Mouse (Mus musculus): ENCODE measurements around the gene Uck1. TPM values are rescaled to one million over a fixed set of nuclear protein-coding genes. Genes with fewer than 3 reads are reported as not detected.

Uck1 gene
- total RNA-seq, 2 experiments from 2014 or later = 50.1 to 52.6 TPM

- intact Hi-C loops (cut with DNase I) = no loop called here
These were observed 22.3 kb upstream of the Uck1 start for GRCm38 (mm10) chr2:32282289-32282688.

DNA sequence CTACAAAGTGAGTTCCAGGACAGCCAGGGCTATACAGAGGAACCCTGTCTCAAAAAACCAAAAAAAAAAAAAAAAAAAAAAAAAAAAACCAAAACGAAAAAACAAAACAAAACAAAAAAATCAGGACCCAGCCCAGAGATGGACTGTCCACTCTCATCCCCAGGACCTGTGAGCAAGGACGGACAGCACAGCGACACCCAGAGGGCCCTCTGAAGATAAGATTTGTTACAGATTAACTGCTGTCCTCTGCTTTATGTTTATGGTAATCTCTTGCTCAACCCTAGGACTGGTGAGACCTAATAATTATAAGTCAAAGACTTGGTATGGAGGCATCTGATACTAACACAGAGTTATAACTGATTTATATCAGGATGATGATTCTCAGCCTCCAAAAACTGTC lies 15.9 kb upstream of the Uck1 start:
- no peak for DNase-seq (ENCODE audit: low spot score in 2 of 2)
- intact Hi-C loops (cut with DNase I) = no loop called here

More at GRCm38 (mm10) chr2:32282289-32282688, 22.3 kb upstream of the Uck1 start:
- DNase-seq (ENCODE audit: low spot score in 2 of 2) = no peak

- intact Hi-C loops (cut with DNase I) = no loop called here
- DNase-seq (ENCODE audit: low spot score in 2 of 2) = no peak
These were observed 676 bp upstream of the Uck1 start for GRCm38 (mm10) chr2:32260635-32261034.

DNA sequence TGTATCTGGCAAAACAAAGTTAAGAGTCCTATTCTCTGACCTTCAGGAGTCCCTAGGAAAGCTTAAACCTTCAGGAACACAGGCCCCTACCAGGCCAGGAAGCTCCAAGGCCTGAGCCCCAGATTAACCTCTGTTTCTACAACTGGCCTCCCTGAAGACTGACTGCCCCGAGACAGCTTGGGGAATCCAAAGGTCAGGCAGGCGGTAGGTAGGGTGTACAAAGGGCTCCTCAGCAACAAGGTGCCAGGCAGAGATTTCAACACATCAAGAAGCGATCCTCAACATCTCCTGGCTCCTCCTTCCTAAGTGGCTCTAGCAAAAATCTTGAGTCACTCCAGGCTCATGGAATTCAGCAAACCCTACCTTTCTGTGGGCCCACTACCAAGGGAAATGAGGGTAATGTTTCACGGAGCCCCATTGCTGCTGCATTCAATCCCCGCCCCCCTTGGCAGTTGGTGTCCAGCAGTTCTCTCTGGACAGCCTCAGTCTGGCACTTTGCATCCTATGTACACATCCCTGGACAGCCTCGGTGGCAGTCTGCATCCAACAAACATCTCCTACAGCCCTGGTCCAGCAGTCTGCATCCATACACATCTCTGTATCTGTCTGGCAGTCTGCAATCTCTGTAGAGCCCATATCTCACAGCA lies 949 bp downstream of the Uck1 start:
- intact Hi-C loops (cut with DNase I) = no loop called here
- no peak for DNase-seq (ENCODE audit: low spot score in 2 of 2)

DNA sequence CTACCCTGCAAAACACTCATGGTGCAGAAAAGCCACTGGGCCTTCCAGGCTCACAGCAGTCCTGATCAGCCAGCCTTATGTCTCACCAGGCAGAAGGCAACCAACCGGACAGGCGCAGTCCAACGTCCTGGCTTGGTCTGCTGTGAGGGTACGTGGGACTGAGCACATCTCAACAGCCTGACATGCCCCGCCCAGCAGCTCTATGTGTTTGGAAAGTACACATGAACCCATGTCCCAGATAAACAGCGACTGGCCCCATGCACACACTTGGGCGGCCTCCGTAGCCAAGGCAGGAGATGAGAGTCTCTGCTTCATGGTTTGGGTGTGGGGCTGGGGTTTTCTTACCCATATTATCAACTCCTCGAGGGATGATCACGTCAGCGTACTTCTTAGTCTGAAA lies 3.7 kb downstream of the Uck1 start:
- no peak for DNase-seq (ENCODE audit: low spot score in 2 of 2)
- intact Hi-C loops (cut with DNase I) = no loop called here

DNA sequence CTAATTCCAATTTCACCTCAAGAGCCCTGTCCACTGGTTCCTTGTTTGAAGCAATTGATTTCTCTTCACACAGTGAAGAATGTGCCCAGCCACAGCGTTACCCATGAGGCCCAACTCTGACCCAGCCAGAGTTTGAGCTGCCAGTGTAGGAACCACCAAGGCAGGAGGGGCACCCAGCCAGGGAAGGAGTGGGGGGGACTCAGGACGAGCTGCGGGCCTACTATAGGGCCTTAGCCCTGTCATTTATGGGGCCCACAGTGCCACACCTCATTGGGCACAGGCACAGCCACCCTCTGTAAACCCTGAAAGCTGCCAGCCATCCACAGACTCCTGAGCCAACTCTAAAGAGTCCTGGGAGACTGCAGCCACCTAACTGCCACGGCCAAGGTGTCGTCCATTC lies 5.4 kb downstream of the Uck1 start:
- intact Hi-C loops (cut with DNase I) = no loop called here
- DNase-seq (ENCODE audit: low spot score in 2 of 2) = no peak

GRCm38 (mm10) chr2:32253352-32253751 lies 6.6 kb downstream of the Uck1 start:
- no peak for DNase-seq (ENCODE audit: low spot score in 2 of 2)
- intact Hi-C loops (cut with DNase I) = no loop called here

GRCm38 (mm10) chr2:32252658-32253057 lies 7.3 kb downstream of the Uck1 start:
- no peak for DNase-seq (ENCODE audit: low spot score in 2 of 2)
- intact Hi-C loops (cut with DNase I) = no loop called here

- no peak for DNase-seq (ENCODE audit: low spot score in 2 of 2)
- intact Hi-C loops (cut with DNase I) = no loop called here
These were observed 8.0 kb downstream of the Uck1 start for GRCm38 (mm10) chr2:32251791-32252527.

GRCm38 (mm10) chr2:32248377-32249361 lies 11.3 kb downstream of the Uck1 start:
- intact Hi-C loops (cut with DNase I) = no loop called here
- no peak for DNase-seq (ENCODE audit: low spot score in 2 of 2)

- intact Hi-C loops (cut with DNase I) = no loop called here
These were observed 13.2 kb downstream of the Uck1 start for GRCm38 (mm10) chr2:32246741-32247140.

GRCm38 (mm10) chr2:32242986-32243385 lies 17.0 kb downstream of the Uck1 start:
- DNase-seq (ENCODE audit: low spot score in 2 of 2) = no peak

More at GRCm38 (mm10) chr2:32246741-32247140, 13.2 kb downstream of the Uck1 start:
- no peak for DNase-seq (ENCODE audit: low spot score in 2 of 2)

DNA sequence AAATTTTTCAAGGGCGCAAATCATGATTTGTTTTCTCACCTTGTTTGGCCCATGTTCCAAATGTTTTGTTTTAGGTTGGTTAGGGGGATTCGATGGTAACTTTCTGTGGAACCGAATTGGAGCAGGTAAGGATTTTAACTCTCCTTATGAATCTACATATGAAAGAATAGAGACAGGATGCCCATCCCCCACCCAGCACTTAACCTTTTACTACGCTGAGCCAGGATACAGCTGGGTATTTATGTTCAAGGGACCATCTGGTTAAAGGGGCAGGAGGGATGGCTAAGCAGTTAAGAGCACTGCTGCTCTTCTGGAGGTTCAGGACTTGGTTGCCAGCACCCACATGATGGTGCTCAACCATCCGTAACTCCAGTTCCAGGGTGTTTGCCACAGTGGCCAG lies 19.4 kb downstream of the Uck1 start:
- intact Hi-C loops (cut with DNase I) = no loop called here

More at GRCm38 (mm10) chr2:32242986-32243385, 17.0 kb downstream of the Uck1 start:
- intact Hi-C loops (cut with DNase I) = no loop called here

DNA sequence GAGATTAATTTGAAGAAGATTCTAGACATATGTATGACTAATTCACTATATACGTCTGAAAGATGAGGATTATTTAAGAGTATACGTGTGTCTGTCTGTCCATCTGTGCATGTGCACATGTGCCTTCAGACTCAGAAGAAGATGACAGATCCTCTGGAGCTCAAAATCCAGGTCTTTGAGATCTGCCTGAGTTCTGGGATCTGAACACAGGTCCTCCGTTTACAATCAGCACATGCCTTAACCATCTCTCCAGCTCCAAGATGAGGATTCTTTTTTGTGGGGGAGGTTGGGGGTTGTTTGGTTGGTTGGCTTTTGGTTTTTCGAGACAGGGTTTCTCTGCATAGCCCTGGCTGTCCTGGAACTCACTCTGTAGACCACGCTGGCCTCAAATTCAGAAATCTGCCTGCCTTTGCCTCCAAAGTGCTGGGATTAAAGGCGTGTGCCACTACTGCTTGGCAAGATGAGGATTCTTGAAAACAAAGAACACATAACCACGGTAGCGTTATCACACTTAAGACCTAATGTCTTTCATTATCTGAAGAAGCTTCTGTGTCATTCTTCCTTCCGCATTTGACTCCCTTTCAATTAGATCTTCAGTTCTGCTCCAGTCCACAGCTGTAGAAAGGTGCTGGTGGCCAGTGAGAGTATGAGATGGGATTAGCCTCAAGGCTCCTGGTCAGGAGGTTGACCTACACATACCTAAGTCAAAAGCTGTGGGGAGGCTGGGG lies 21.1 kb downstream of the Uck1 start:
- intact Hi-C loops (cut with DNase I) = no loop called here
- DNase-seq (ENCODE audit: low spot score in 2 of 2) = no peak

More for the DNA sequence above, 19.4 kb downstream of the Uck1 start:
- no peak for DNase-seq (ENCODE audit: low spot score in 2 of 2)

DNA sequence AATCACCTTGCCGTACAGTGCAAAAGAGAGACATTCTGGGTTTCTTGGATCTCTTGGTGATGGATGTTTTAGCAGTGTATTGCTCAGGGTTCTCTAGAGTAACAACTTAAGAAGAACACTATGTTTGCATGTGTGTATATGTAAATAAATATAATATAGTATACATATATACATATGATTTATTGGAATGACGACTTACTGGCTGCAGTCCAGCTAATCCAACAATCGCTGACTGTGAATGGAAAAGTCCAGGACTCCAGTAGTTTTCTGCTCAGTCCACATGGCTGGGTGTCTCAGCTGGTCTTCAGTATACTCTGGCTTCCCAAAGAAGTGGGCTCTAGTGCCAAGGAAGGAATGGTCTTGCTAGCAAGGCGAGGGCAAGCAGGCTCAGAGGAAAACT lies 22.4 kb downstream of the Uck1 start:
- no peak for DNase-seq (ENCODE audit: low spot score in 2 of 2)
- intact Hi-C loops (cut with DNase I) = no loop called here

GRCm38 (mm10) chr2:32236760-32237487 lies 23.0 kb downstream of the Uck1 start:
- intact Hi-C loops (cut with DNase I) = no loop called here
- peak in 1 of 2 experiments; percentile 38 for DNase-seq (ENCODE audit: low spot score in 2 of 2)

DNA sequence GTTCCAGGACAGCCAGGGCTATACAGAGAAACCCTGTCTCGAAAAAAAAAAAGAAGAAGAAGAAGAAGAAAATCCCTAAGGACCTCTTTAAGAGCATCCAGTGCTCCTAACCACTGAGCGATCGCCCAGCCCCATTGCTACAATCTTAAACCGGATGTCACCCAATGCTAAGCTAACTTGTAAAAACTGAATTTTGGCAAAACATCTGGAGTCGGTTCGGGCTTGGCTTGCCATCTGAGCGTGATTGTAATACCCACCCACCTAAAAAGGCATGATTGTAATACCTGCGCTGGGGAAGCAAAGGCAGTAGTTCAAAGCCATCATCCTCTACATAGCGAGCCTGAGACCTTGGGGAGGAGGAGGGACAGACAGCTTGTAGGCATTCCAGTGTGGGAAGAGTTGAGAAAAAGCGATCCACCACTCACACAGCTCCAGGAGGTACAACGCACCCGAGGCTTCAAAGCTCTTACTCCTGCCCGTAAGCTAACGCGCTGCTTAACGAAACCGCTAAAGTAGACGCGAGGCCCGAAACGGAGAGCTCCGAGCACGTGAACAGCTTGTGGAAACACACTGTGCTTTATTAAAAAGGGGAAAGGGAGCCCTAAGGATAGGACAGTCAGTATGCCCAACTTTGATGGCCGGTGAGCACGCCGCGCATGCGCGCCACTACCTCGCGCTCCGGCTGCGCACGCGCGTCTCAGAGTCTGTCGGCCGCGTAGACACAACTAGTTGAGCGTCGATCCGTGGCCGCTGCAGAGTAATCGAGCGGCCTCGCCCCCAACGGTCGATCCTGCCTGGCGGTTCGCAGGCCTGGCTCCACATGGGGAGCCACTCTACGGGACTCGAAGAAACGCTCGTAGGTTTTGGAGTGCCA lies 23.8 kb downstream of the Uck1 start, which contains the start of gene Pomt1:
TSS of gene Pomt1 (plus strand) at position 705 of the 874 bp plus-strand sequence.
- peak; percentile 90 to 92 for DNase-seq (ENCODE audit: low spot score in 2 of 2)
- intact Hi-C loops (cut with DNase I) = no loop called here

- intact Hi-C loops (cut with DNase I) = no loop called here
- DNase-seq (ENCODE audit: low spot score in 2 of 2) = no peak
These were observed 24.5 kb downstream of the Uck1 start for GRCm38 (mm10) chr2:32235433-32235832.

All from left cerebral cortex, postnatal 36 days (tissue).